ENCODE assay signal across 17 mouse cellular contexts in genomic region chr1:134754818-134755217, GRCm38 (mm10).
DNase-seq lines count a peak whose midpoint lies in the region; ATAC-seq and TF ChIP-seq lines count a peak whose summit lies in the region.
"Had no signal": no experiment of that assay in that cellular context is flagged by ENCODE, and none has a peak within 500 bp of the region (broad histone marks: within the 10 kb centered on the region; RNA-seq: fewer than 3 reads in every experiment).

No protein-coding gene starts in this region.

- H3K4me2 ChIP-seq in hindbrain, embryonic 13.5 days, result no peak overlapping the region
- H3K4me2 ChIP-seq in hindbrain, embryonic 12.5 days (replicated peaks), result no peak overlapping the region
- H3K4me2 ChIP-seq in lung, embryonic 15.5 days, result no peak overlapping the region
- H3K4me2 ChIP-seq in stomach, postnatal 0 days (replicated peaks; ENCODE audit: low read depth), result no peak overlapping the region
- no peak overlapping the region for H3K4me2 ChIP-seq in midbrain, embryonic 15.5 days
- H3K4me2 ChIP-seq: heart, embryonic 15.5 days; liver, embryonic 15.5 days; midbrain, embryonic 12.5 days; neural tube, embryonic 12.5 days had no signal

- H3K4me3 ChIP-seq in hindbrain, embryonic 13.5 days, result no peak overlapping the region
- no peak overlapping the region for H3K4me3 ChIP-seq in hindbrain, embryonic 12.5 days
- no peak overlapping the region for H3K4me3 ChIP-seq in lung, embryonic 15.5 days
- H3K4me3 ChIP-seq in lung, adult 2 months (replicated peaks; ENCODE audit: extremely low read depth, low read depth, low read length), result no peak overlapping the region
- no peak overlapping the region for H3K4me3 ChIP-seq in small intestine, adult 2 months (ENCODE audit: low read depth, low read length)
- H3K4me3 ChIP-seq in stomach, postnatal 0 days (ENCODE audit: low read depth, low read length), result no peak overlapping the region
- no peak overlapping the region for H3K4me3 ChIP-seq in midbrain, embryonic 15.5 days
- H3K4me3 ChIP-seq: forebrain, embryonic 10.5 days; heart, embryonic 15.5 days; liver, embryonic 15.5 days; midbrain, embryonic 12.5 days; neural tube, embryonic 12.5 days had no signal

- no peak overlapping the region for H3K9ac ChIP-seq in hindbrain, embryonic 13.5 days
- no peak overlapping the region for H3K9ac ChIP-seq in hindbrain, embryonic 12.5 days
- no peak overlapping the region for H3K9ac ChIP-seq in lung, embryonic 15.5 days
- no peak overlapping the region for H3K9ac ChIP-seq in stomach, postnatal 0 days (ENCODE audit: low read length)
- H3K9ac ChIP-seq in midbrain, embryonic 15.5 days, result no peak overlapping the region
- H3K9ac ChIP-seq: heart, embryonic 15.5 days; liver, embryonic 15.5 days; midbrain, embryonic 12.5 days; neural tube, embryonic 12.5 days had no signal

- ATAC-seq in hindbrain, embryonic 13.5 days (ENCODE audit: low FRiP score), result no peak
- ATAC-seq in hindbrain, embryonic 12.5 days (ENCODE audit: low FRiP score), result no peak
- ATAC-seq in lung, embryonic 15.5 days (ENCODE audit: borderline replicate concordance, extremely low read depth, low FRiP score, low TSS enrichment), result no peak
- no peak for ATAC-seq in stomach, postnatal 0 days (ENCODE audit: low FRiP score, low TSS enrichment)
- ATAC-seq in midbrain, embryonic 15.5 days (replicated peaks), result no peak

- H3K27ac ChIP-seq in hindbrain, embryonic 13.5 days, result peak overlapping the region; percentile 87; the same call in 1 of the 2 replicates
- H3K27ac ChIP-seq in hindbrain, embryonic 12.5 days, result no peak overlapping the region
- peak overlapping the region; percentile 52 for H3K27ac ChIP-seq in lung, embryonic 15.5 days
- H3K27ac ChIP-seq in small intestine, adult 2 months (ENCODE audit: insufficient read depth, low read depth, low read length), result peak overlapping the region; percentile 14; the same call in 1 of the 2 replicates
- peak overlapping the region; percentile 56 for H3K27ac ChIP-seq in stomach, postnatal 0 days (replicated peaks)
- H3K27ac ChIP-seq in midbrain, embryonic 15.5 days, result no peak overlapping the region
- H3K27ac ChIP-seq: hindbrain, postnatal 0 days; liver, embryonic 15.5 days; midbrain, embryonic 12.5 days; neural tube, embryonic 12.5 days had no signal

- H3K4me1 ChIP-seq in hindbrain, embryonic 13.5 days (replicated peaks), result peaks cover 60% of the 10 kb centered on the region
- peaks cover 38% of the 10 kb centered on the region for H3K4me1 ChIP-seq in hindbrain, embryonic 12.5 days
- H3K4me1 ChIP-seq in lung, embryonic 15.5 days, result peaks cover 55% of the 10 kb centered on the region
- H3K4me1 ChIP-seq in lung, adult 2 months (ENCODE audit: control insufficient read depth, insufficient read depth, low read length), result peaks cover 10% of the 10 kb centered on the region; the same call in 1 of the 2 replicates
- peaks cover 2% of the 10 kb centered on the region for H3K4me1 ChIP-seq in small intestine, adult 2 months (ENCODE audit: control insufficient read depth, insufficient read depth, insufficient read length, low read length)
- peaks cover 10% of the 10 kb centered on the region for H3K4me1 ChIP-seq in stomach, postnatal 0 days (replicated peaks; ENCODE audit: control insufficient read depth, insufficient read depth)
- peaks cover 10% of the 10 kb centered on the region for H3K4me1 ChIP-seq in midbrain, embryonic 15.5 days
- H3K4me1 ChIP-seq: liver, embryonic 15.5 days had no signal

- no peak for TF ChIP-seq POLR2A in lung, adult 2 months (IDR thresholded peaks at IDR 0.05; ENCODE audit: borderline replicate concordance, extremely low read depth, low read depth, low read length)
- no peak for TF ChIP-seq POLR2A in small intestine, adult 2 months (IDR thresholded peaks at IDR 0.05; ENCODE audit: low read depth, low read length)

- H3K27me3 ChIP-seq in hindbrain, embryonic 13.5 days, result no peaks in the 10 kb centered on the region
- no peaks in the 10 kb centered on the region; the same call in 1 of the 2 replicates for H3K27me3 ChIP-seq in hindbrain, embryonic 12.5 days
- no peaks in the 10 kb centered on the region for H3K27me3 ChIP-seq in lung, embryonic 15.5 days
- H3K27me3 ChIP-seq in small intestine, adult 2 months (ENCODE audit: control insufficient read depth, insufficient read depth, low read length), result no peaks in the 10 kb centered on the region
- no peaks in the 10 kb centered on the region for H3K27me3 ChIP-seq in stomach, postnatal 0 days (ENCODE audit: control insufficient read depth, insufficient read depth, low read length)
- no peaks in the 10 kb centered on the region for H3K27me3 ChIP-seq in midbrain, embryonic 15.5 days (replicated peaks)
- H3K27me3 ChIP-seq: heart, embryonic 15.5 days; liver, embryonic 15.5 days; midbrain, embryonic 12.5 days; neural tube, embryonic 12.5 days had no signal

- no peak for DNase-seq in lung, adult 2 months
- DNase-seq in stomach, postnatal 0 days (ENCODE audit: low spot score), result no peak
- DNase-seq: cerebellum, postnatal 14 days; heart, postnatal 4 days; kidney, adult 8-10 months; spleen, adult 18-20 months had no signal

- WGBS in hindbrain, embryonic 13.5 days, result 83% methylated on average over 10 of the region's 10 CpGs
- WGBS in hindbrain, embryonic 12.5 days, result 83% methylated on average over 10 of the region's 10 CpGs
- WGBS in lung, embryonic 15.5 days, result 59% methylated on average over 10 of the region's 10 CpGs
- 70% methylated on average over 10 of the region's 10 CpGs for WGBS in lung, adult 2 months
- 69% methylated on average over 10 of the region's 10 CpGs for WGBS in small intestine, adult 2 months
- WGBS in stomach, postnatal 0 days, result 47% methylated on average over 10 of the region's 10 CpGs
- WGBS in midbrain, embryonic 15.5 days, result 72% methylated on average over 10 of the region's 10 CpGs

- TF ChIP-seq EP300 in stomach, postnatal 0 days (optimal IDR thresholded peaks at IDR 0.05), result no peak

- H3K9me3 ChIP-seq in hindbrain, embryonic 13.5 days, result no peaks in the 10 kb centered on the region
- H3K9me3 ChIP-seq in hindbrain, embryonic 12.5 days (replicated peaks), result no peaks in the 10 kb centered on the region
- H3K9me3 ChIP-seq in lung, embryonic 15.5 days, result no peaks in the 10 kb centered on the region
- no peaks in the 10 kb centered on the region for H3K9me3 ChIP-seq in stomach, postnatal 0 days (ENCODE audit: control insufficient read depth, low read length)
- H3K9me3 ChIP-seq in midbrain, embryonic 15.5 days, result no peaks in the 10 kb centered on the region
- H3K9me3 ChIP-seq: forebrain, embryonic 10.5 days; heart, embryonic 15.5 days; liver, embryonic 15.5 days; midbrain, embryonic 12.5 days; neural tube, embryonic 12.5 days had no signal

- H3K36me3 ChIP-seq in hindbrain, embryonic 13.5 days, result peaks cover 9% of the 10 kb centered on the region
- no peaks in the 10 kb centered on the region for H3K36me3 ChIP-seq in hindbrain, embryonic 12.5 days
- H3K36me3 ChIP-seq in lung, embryonic 15.5 days, result no peaks in the 10 kb centered on the region
- H3K36me3 ChIP-seq in small intestine, adult 2 months (ENCODE audit: control insufficient read depth, insufficient read depth, low read length), result no peaks in the 10 kb centered on the region
- 0 out of 2 replicates have a peak, but pooled peaks cover 5% of the 10 kb centered on the region for H3K36me3 ChIP-seq in stomach, postnatal 0 days (ENCODE audit: control insufficient read depth, insufficient read depth, low read length)
- H3K36me3 ChIP-seq in midbrain, embryonic 15.5 days (replicated peaks), result no peaks in the 10 kb centered on the region
- H3K36me3 ChIP-seq: forebrain, embryonic 10.5 days; liver, embryonic 15.5 days; midbrain, embryonic 12.5 days had no signal

- TF ChIP-seq CTCF in lung, adult 2 months (IDR thresholded peaks at IDR 0.05; ENCODE audit: insufficient read depth, low read length), result no peak
- TF ChIP-seq CTCF in small intestine, adult 2 months (IDR thresholded peaks at IDR 0.05; ENCODE audit: extremely low read depth, insufficient read length, insufficient replicate concordance, low read depth, low read length), result no peak
- no peak for TF ChIP-seq CTCF in stomach, postnatal 0 days (IDR thresholded peaks at IDR 0.05; ENCODE audit: low read depth)

Comparison
In these comparisons a context has a peak if more than half of its experiments do, and no peak if none do; other contexts are left out.
1. H3K27ac ChIP-seq: peak in hindbrain, embryonic 13.5 days (single experiment), lung, embryonic 15.5 days (single experiment), small intestine, adult 2 months (single experiment) and stomach, postnatal 0 days (single experiment); none in hindbrain, embryonic 12.5 days (single experiment) and midbrain, embryonic 15.5 days (single experiment).